ENCODE assay signal across 8 mouse cellular contexts in genomic region chrX:51171413-51171812, GRCm38 (mm10). TPM values are rescaled to one million over a fixed set of nuclear protein-coding genes. Genes with fewer than 3 reads are reported as not detected.
A peak's percentile ranks its signal among the peaks of the same experiment; 100 is the strongest.
DNase-seq lines count a peak whose midpoint lies in the region; ATAC-seq and TF ChIP-seq lines count a peak whose summit lies in the region.

No protein-coding gene starts in this region.

- H3K27ac ChIP-seq in layer of hippocampus, adult 2 months = no peak overlapping the region
- H3K27ac ChIP-seq in bone marrow, adult 2 months (ENCODE audit: control insufficient read depth, insufficient read depth, low read depth, low read length, poor library complexity) = no peak overlapping the region
- no peak overlapping the region for H3K27ac ChIP-seq in heart, embryonic 10.5 days

- no peak overlapping the region for H3K4me3 ChIP-seq in layer of hippocampus, adult 2 months
- no peak overlapping the region for H3K4me3 ChIP-seq in bone marrow, adult 2 months (replicated peaks; ENCODE audit: control insufficient read depth, low read depth, low read length)
- H3K4me3 ChIP-seq in heart, embryonic 10.5 days = no peak overlapping the region

- no peak for DNase-seq in layer of hippocampus, adult 2 months (ENCODE audit: low spot score in 2 of 2)
- no peak for DNase-seq in layer of hippocampus, adult 18-20 months (ENCODE audit: low spot score in 2 of 2)
- DNase-seq in ZHBTc4 (ENCODE audit: low read depth, low spot score) = peak; percentile 21
- peak; percentile 42 for DNase-seq in lung, postnatal 36 days
- no peak for DNase-seq in cerebellum, postnatal 4 days (ENCODE audit: low spot score in 2 of 2)
- DNase-seq in heart, embryonic 10.5 days (ENCODE audit: low spot score) = no peak

- H3K4me1 ChIP-seq in bone marrow, adult 2 months (ENCODE audit: control insufficient read depth, insufficient read depth, low read length) = no peaks in the 10 kb centered on the region
- H3K4me1 ChIP-seq in heart, embryonic 10.5 days = no peaks in the 10 kb centered on the region

- no peak for ATAC-seq in frontal cortex, adult (ENCODE audit: low TSS enrichment)

- H3K27me3 ChIP-seq in heart, embryonic 10.5 days (ENCODE audit: insufficient read depth, poor library complexity, severe bottlenecking) = no peaks in the 10 kb centered on the region

- WGBS in bone marrow, adult 2 months = 74% methylated on average over 6 of the region's 6 CpGs
- WGBS in heart, embryonic 10.5 days = 40% methylated on average over 6 of the region's 6 CpGs

- no peaks in the 10 kb centered on the region for H3K36me3 ChIP-seq in heart, embryonic 10.5 days

- no peak for TF ChIP-seq POLR2A in bone marrow, adult 2 months (IDR thresholded peaks at IDR 0.05; ENCODE audit: borderline replicate concordance, control insufficient read depth, low read depth, low read length)

- TF ChIP-seq CTCF in layer of hippocampus, adult 2 months (conservative IDR thresholded peaks at IDR 0.05) = peak; percentile 53
- 0 out of 2 replicates have a peak, but pooled peaks have one; percentile 16 for TF ChIP-seq CTCF in bone marrow, adult 2 months (IDR thresholded peaks at IDR 0.05; ENCODE audit: control insufficient read depth, insufficient read depth, low read length)

- H3K9me3 ChIP-seq in heart, embryonic 10.5 days = no peaks in the 10 kb centered on the region

RNA-seq across cellular contexts. Expression of gene Mbnl3, which starts 34.9 kb away (rescaled TPM):
- total RNA-seq in layer of hippocampus, adult 2 months (2021) = under 1 TPM in 1 of 2 experiments, not detected in 1; 0.13 TPM
- total RNA-seq in layer of hippocampus, adult 18-20 months (2021) = not detected
- polyA plus RNA-seq in bone marrow, adult 2 months (2011; ENCODE audit: insufficient read depth, insufficient read length, low replicate concordance, missing spikeins) = 3.3 and 8.2 TPM in 2 replicates
- polyA plus RNA-seq in heart, embryonic 10.5 days (2016; fragmentation: Nextera tagmentation; extraction: Ambion mirVana) = 10.0 and 10.9 TPM in 2 replicates

Comparison
In these comparisons a context has a peak if more than half of its experiments do, and no peak if none do; other contexts are left out.
1. DNase-seq: peak in ZHBTc4 (single experiment) and lung, postnatal 36 days (single experiment); none in layer of hippocampus, adult 2 months (0 of 2), layer of hippocampus, adult 18-20 months (0 of 2), cerebellum, postnatal 4 days (0 of 2) and heart, embryonic 10.5 days (single experiment).